ENCODE assay signal across 8 mouse cellular contexts in genomic region chr1:136345454-136346372, GRCm38 (mm10). TPM values are rescaled to one million over a fixed set of nuclear protein-coding genes. Genes with fewer than 3 reads are reported as not detected.
DNase-seq lines count a peak whose midpoint lies in the region; ATAC-seq lines count a peak whose summit lies in the region.

Gene Camsap2, minus strand, starts transcription at chr1:136346104.

- no peaks in the 10 kb centered on the region for H3K9me3 ChIP-seq in hindbrain, embryonic 15.5 days

- peak within 1 kb of the TSS; percentile 92 for H3K9ac ChIP-seq in hindbrain, embryonic 15.5 days

- ATAC-seq in hindbrain, embryonic 15.5 days (ENCODE audit: low FRiP score, low read depth), result peak; percentile 96

- no peaks in the 10 kb centered on the region for H3K27me3 ChIP-seq in hindbrain, embryonic 15.5 days

- peak within 1 kb of the TSS; percentile 99 for H3K4me3 ChIP-seq in hindbrain, embryonic 15.5 days

- H3K27ac ChIP-seq in hindbrain, embryonic 15.5 days (replicated peaks), result peak within 1 kb of the TSS; percentile 99

- no peaks in the 10 kb centered on the region for H3K36me3 ChIP-seq in hindbrain, embryonic 15.5 days

- peak within 1 kb of the TSS; percentile 96 for H3K4me2 ChIP-seq in hindbrain, embryonic 15.5 days

- WGBS in hindbrain, embryonic 15.5 days, result under 1% methylated on average over 94 of the region's 121 CpGs

- peaks cover 42% of the 10 kb centered on the region for H3K4me1 ChIP-seq in hindbrain, embryonic 15.5 days (replicated peaks)

- DNase-seq in WW6 (ENCODE audit: low read depth, low spot score), result peak; percentile 65
- peak; percentile 96 to 97 for DNase-seq in cerebellum, postnatal 36 days
- DNase-seq in frontal cortex, postnatal 36 days (ENCODE audit: low spot score in 2 of 2), result peak; percentile 96 to 97
- DNase-seq in left cerebral cortex, adult 18-20 months (ENCODE audit: low spot score in 2 of 2), result peak; percentile 93 to 96
- peak; percentile 96 for DNase-seq in lung, postnatal 4 days
- DNase-seq in retina, postnatal 1 day, result peak; percentile 96
- DNase-seq in thymus, postnatal 4 days, result peak; percentile 95

RNA-seq across cellular contexts. Expression of gene Camsap2, which starts in this region (rescaled TPM):
- 26.7 and 28.9 TPM in 2 replicates for polyA plus RNA-seq in hindbrain, embryonic 15.5 days (2015; fragmentation: Nextera tagmentation; extraction: Ambion mirVana)
- 100 to 1,000 TPM; 131 to 133 TPM for total RNA-seq in left cerebral cortex, adult 18-20 months (2021)

Comparison
In these comparisons a context has a peak if more than half of its experiments do, and no peak if none do; other contexts are left out.
1. Peak in every context shown above with its lines: DNase-seq, ATAC-seq, H3K4me3 ChIP-seq and H3K27ac ChIP-seq.